Mouse (Mus musculus) heart, postnatal 0 days (tissue): Measurements from ENCODE around the gene Cyp3a13. TPM values are rescaled to one million over a fixed set of nuclear protein-coding genes. Genes with fewer than 3 reads are reported as not detected.
"Not testable (repeated sequence)": the region's sequence is repeated elsewhere in the genome, so short reads cannot be mapped to it uniquely, and the experiment has no call there.

Experiments
- ATAC-seq: fragments of 200-750 bp; cut with Nextera tagmentation; 2 replicates; pipeline ENCODE4 v1.8.0; 2017; ENCODE audit warnings: low read depth, moderate number of reproducible peaks, moderate library complexity; ENCODE audit not compliant: insufficient read depth
- DNase-seq: peaks from one replicate; pipeline ENCODE4 v3.0.0-alpha.2; 2016; ENCODE audit warnings: low spot score
- H3K27ac ChIP-seq: fragments of 300-500 bp; sonication (generic); 2 replicates; pipeline ENCODE4 v1.5.1; 2014; ENCODE audit warnings: low read depth, mild to moderate bottlenecking
- H3K27me3 ChIP-seq: fragments of 300-500 bp; sonication (generic); 2 replicates; pipeline ENCODE4 v1.6.1; 2014; ENCODE audit warnings: low read length, mixed read lengths; ENCODE audit not compliant: control insufficient read depth, insufficient read depth
- H3K36me3 ChIP-seq: fragments of 300-500 bp; sonication (generic); replicated peaks from 2 replicates; pipeline ENCODE4 v1.6.1; 2014; ENCODE audit warnings: low read length, mixed read lengths; ENCODE audit not compliant: control insufficient read depth, insufficient read depth
- H3K4me1 ChIP-seq: fragments of 300-500 bp; sonication (generic); 2 replicates; pipeline ENCODE4 v1.6.1; 2014; ENCODE audit warnings: antibody characterized with exemption; ENCODE audit not compliant: control insufficient read depth, insufficient read depth
- H3K4me2 ChIP-seq: fragments of 300-500 bp; sonication (generic); 2 replicates; pipeline ENCODE4 v1.6.1; 2014; ENCODE audit warnings: low read depth, mild to moderate bottlenecking, low read length, moderate library complexity
- H3K4me3 ChIP-seq: fragments of 300-500 bp; sonication (generic); 2 replicates; pipeline ENCODE4 v1.5.1; 2014; ENCODE audit warnings: low read depth, low read length
- H3K9ac ChIP-seq: fragments of 300-500 bp; sonication (generic); replicated peaks from 2 replicates; pipeline ENCODE4 v1.6.1; 2014; ENCODE audit warnings: low read depth, low read length, mixed read lengths
- H3K9me3 ChIP-seq: fragments of 300-500 bp; sonication (generic); replicated peaks from 2 replicates; pipeline ENCODE4 v1.6.1; 2016; ENCODE audit warnings: low read length; ENCODE audit not compliant: control insufficient read depth
- WGBS: fragments of 180-500 bp; shearing (Covaris S2); extraction: QIAGEN DNeasy Blood & Tissue Kit; methylation state at CpG from one replicate; pipeline ENCODE4 v1.1.7; 2014; 5-methylcytosine and 5-hydroxymethylcytosine counted together
- polyA plus RNA-seq: library from polyadenylated mRNA; unstranded; fragments of >200 nt; fragmentation: Nextera tagmentation; extraction: Ambion mirVana; gene quantifications from 2 replicates; pipeline ENCODE4 v1.2.1, GENCODE M21; 2015
- total RNA-seq: library from RNA; depleted of rRNA; stranded (reverse); fragments of >200 nt; gene quantifications from 2 replicates; pipeline ENCODE4 v1.2.3, GENCODE M21; 2014; ENCODE audit warnings: low replicate concordance; rRNA removed

Gene Cyp3a13
- total and polyA plus RNA-seq, 2 experiments from 2014 or later, result 0.10 TPM; not detected in 1

GRCm38 (mm10) chr5:137868600-137868999, 52.8 kb downstream of the Cyp3a13 start:
- not testable (repeated sequence) for H3K27me3 ChIP-seq, H3K27ac ChIP-seq, DNase-seq, ATAC-seq, H3K4me1 ChIP-seq, H3K4me2 ChIP-seq, H3K4me3 ChIP-seq, H3K36me3 ChIP-seq, H3K9ac ChIP-seq, H3K9me3 ChIP-seq
- WGBS, result 55% methylated on average over 2 of the region's 2 CpGs

DNA sequence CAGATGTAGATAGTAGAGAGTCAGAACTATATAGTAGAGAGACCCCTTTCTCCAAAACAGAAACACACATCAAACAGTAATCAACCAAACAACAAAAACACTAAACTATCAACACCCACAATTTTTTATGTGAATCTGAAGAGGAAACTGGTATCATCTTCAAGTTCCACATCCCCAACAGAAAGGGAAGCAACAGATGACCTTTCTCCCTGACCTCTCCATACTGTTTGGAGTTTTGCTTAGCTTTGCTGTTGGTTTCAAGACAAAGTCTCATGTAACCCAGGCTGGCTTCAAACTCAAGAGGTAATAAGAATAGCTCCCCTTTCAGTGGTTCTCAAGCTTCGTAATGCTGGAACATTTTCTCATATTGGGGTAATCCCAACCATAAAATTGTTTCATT, 57.4 kb downstream of the Cyp3a13 start:
- H3K4me2 ChIP-seq, H3K36me3 ChIP-seq, DNase-seq, H3K4me3 ChIP-seq, H3K9ac ChIP-seq, H3K9me3 ChIP-seq, ATAC-seq, H3K4me1 ChIP-seq, H3K27ac ChIP-seq, H3K27me3 ChIP-seq: not testable (repeated sequence)
- 96% methylated on average over 1 of the region's 1 CpGs for WGBS

- H3K4me1 ChIP-seq, H3K36me3 ChIP-seq, H3K9me3 ChIP-seq, H3K27me3 ChIP-seq, H3K4me2 ChIP-seq, H3K4me3 ChIP-seq, H3K9ac ChIP-seq, DNase-seq, H3K27ac ChIP-seq, ATAC-seq: not testable (repeated sequence)
- WGBS, result 55% methylated on average over 2 of the region's 2 CpGs
Observed at GRCm38 (mm10) chr5:137857960-137858710, 63.3 kb downstream of the Cyp3a13 start, which contains the start of gene Pilrb1. Gene Pilrb1, minus strand, starts transcription at chr5:137858106.

DNA sequence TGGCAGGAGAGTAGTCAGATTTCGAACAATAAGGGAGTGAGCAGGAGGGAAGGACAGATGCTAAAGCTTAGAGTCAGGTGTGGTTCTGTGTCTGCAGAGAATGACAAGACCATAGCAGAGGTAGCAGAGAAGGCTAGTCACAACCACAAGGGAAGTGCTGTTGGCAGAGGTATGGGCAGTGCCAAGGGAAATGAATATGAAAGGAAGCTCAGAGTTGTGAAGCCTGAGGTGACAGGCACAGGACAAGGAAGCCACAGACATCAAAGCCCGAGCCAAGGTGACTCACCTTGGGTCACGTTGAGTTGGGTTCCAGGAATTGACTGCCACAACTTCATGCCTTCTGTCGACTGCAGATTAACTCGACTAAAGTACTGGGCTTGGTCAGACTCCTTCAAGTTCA, 64.5 kb downstream of the Cyp3a13 start:
- H3K27me3 ChIP-seq, ATAC-seq, DNase-seq, H3K9ac ChIP-seq, H3K27ac ChIP-seq, H3K4me3 ChIP-seq, H3K4me2 ChIP-seq, H3K36me3 ChIP-seq, H3K4me1 ChIP-seq, H3K9me3 ChIP-seq: not testable (repeated sequence)
- WGBS, result 52% methylated on average over 4 of the region's 5 CpGs

GRCm38 (mm10) chr5:137854907-137855306, 66.5 kb downstream of the Cyp3a13 start:
- H3K27me3 ChIP-seq, H3K9me3 ChIP-seq, H3K27ac ChIP-seq, DNase-seq, H3K4me1 ChIP-seq, H3K4me2 ChIP-seq, H3K9ac ChIP-seq, H3K36me3 ChIP-seq, H3K4me3 ChIP-seq, ATAC-seq: not testable (repeated sequence)
- 51% methylated on average over 3 of the region's 3 CpGs for WGBS

GRCm38 (mm10) chr5:137850313-137850712, 71.1 kb downstream of the Cyp3a13 start:
- not testable (repeated sequence) for H3K4me3 ChIP-seq, DNase-seq, H3K4me2 ChIP-seq, H3K9me3 ChIP-seq, H3K4me1 ChIP-seq, H3K27me3 ChIP-seq, H3K9ac ChIP-seq, H3K36me3 ChIP-seq, H3K27ac ChIP-seq, ATAC-seq
- WGBS, result 44% methylated on average over 1 of the region's 1 CpGs

Other genes starting within 250 kb of the Cyp3a13 start
- gene Agfg2, start 236.9 kb downstream of the Cyp3a13 start, total RNA-seq, result 27.0 and 28.8 TPM in 2 replicates
- gene Agfg2, start 236.9 kb downstream of the Cyp3a13 start, polyA plus RNA-seq, result 14.3 and 15.5 TPM in 2 replicates
- gene Nyap1, start 180.0 kb downstream of the Cyp3a13 start, total RNA-seq, result 1.3 and 5.8 TPM in 2 replicates
- gene Nyap1, start 180.0 kb downstream of the Cyp3a13 start, polyA plus RNA-seq, result 0.56 and 0.65 TPM in 2 replicates
- gene Tsc22d4, start 175.9 kb downstream of the Cyp3a13 start, total RNA-seq, result 167 and 192 TPM in 2 replicates
- 221 and 232 TPM in 2 replicates for gene Tsc22d4, start 175.9 kb downstream of the Cyp3a13 start, polyA plus RNA-seq
- gene Ppp1r35, start 142.8 kb downstream of the Cyp3a13 start, total RNA-seq, result 24.0 and 24.5 TPM in 2 replicates
- gene Ppp1r35, start 142.8 kb downstream of the Cyp3a13 start, polyA plus RNA-seq, result 10.4 and 15.4 TPM in 2 replicates
- 18.0 and 19.6 TPM in 2 replicates for gene Mepce, start 134.0 kb downstream of the Cyp3a13 start, total RNA-seq
- gene Mepce, start 134.0 kb downstream of the Cyp3a13 start, polyA plus RNA-seq, result 5.0 and 5.4 TPM in 2 replicates
- 1.4 and 8.7 TPM in 2 replicates for gene Zcwpw1, start 133.8 kb downstream of the Cyp3a13 start, total RNA-seq
- gene Zcwpw1, start 133.8 kb downstream of the Cyp3a13 start, polyA plus RNA-seq, result 2.2 and 3.6 TPM in 2 replicates
- 3.7 and 78.0 TPM in 2 replicates for gene Pilra, start 85.3 kb downstream of the Cyp3a13 start, total RNA-seq
- 2.0 TPM in 2 replicates for gene Pilra, start 85.3 kb downstream of the Cyp3a13 start, polyA plus RNA-seq
- gene Pilrb1, start 63.5 kb downstream of the Cyp3a13 start, total RNA-seq, result 0.66 TPM in 1 of 2 replicates, not detected in the other
- 0.45 and 0.75 TPM in 2 replicates for gene Pilrb1, start 63.5 kb downstream of the Cyp3a13 start, polyA plus RNA-seq
- gene Pilrb2, start 49.8 kb downstream of the Cyp3a13 start, total RNA-seq, result 2.4 TPM in 1 of 2 replicates, not detected in the other
- gene Pilrb2, start 49.8 kb downstream of the Cyp3a13 start, polyA plus RNA-seq, result 1.2 and 1.6 TPM in 2 replicates
- gene Gjc3, start 41.5 kb upstream of the Cyp3a13 start, total RNA-seq, result 0.92 TPM in 1 of 2 replicates, not detected in the other
- 0.05 and 0.08 TPM in 2 replicates for gene Gjc3, start 41.5 kb upstream of the Cyp3a13 start, polyA plus RNA-seq
- 4.2 TPM in 1 of 2 replicates, not detected in the other for gene Azgp1, start 59.9 kb upstream of the Cyp3a13 start, total RNA-seq
- 0.08 TPM in 1 of 2 replicates, not detected in the other for gene Azgp1, start 59.9 kb upstream of the Cyp3a13 start, polyA plus RNA-seq
- gene Smok3a, start 99.6 kb upstream of the Cyp3a13 start, total RNA-seq, result not detected in 2 replicates
- gene Smok3a, start 99.6 kb upstream of the Cyp3a13 start, polyA plus RNA-seq, result not detected in 2 replicates
- not detected in 2 replicates for gene Smok3b, start 99.8 kb upstream of the Cyp3a13 start, total RNA-seq
- gene Smok3b, start 99.8 kb upstream of the Cyp3a13 start, polyA plus RNA-seq, result not detected in 2 replicates
- gene Smok3c, start 131.6 kb upstream of the Cyp3a13 start, total RNA-seq, result not detected in 2 replicates
- gene Smok3c, start 131.6 kb upstream of the Cyp3a13 start, polyA plus RNA-seq, result not detected in 2 replicates
- 10.9 and 19.1 TPM in 2 replicates for gene Zkscan1, start 163.5 kb upstream of the Cyp3a13 start, total RNA-seq
- 5.4 and 6.5 TPM in 2 replicates for gene Zkscan1, start 163.5 kb upstream of the Cyp3a13 start, polyA plus RNA-seq
- gene Zscan21, start 195.3 kb upstream of the Cyp3a13 start, total RNA-seq, result 7.7 and 14.0 TPM in 2 replicates
- 25.0 and 25.2 TPM in 2 replicates for gene Zscan21, start 195.3 kb upstream of the Cyp3a13 start, polyA plus RNA-seq
- gene Zfp113, start 234.1 kb upstream of the Cyp3a13 start, total RNA-seq, result 15.3 and 24.8 TPM in 2 replicates
- 8.3 and 9.3 TPM in 2 replicates for gene Zfp113, start 234.1 kb upstream of the Cyp3a13 start, polyA plus RNA-seq
- 39.9 and 45.6 TPM in 2 replicates for gene Cops6, start 239.5 kb upstream of the Cyp3a13 start, total RNA-seq
- gene Cops6, start 239.5 kb upstream of the Cyp3a13 start, polyA plus RNA-seq, result 281 and 291 TPM in 2 replicates